Mouse (Mus musculus) midbrain, embryonic 16.5 days (tissue): ENCODE data around the gene Gm20458. TPM values are rescaled to one million over a fixed set of nuclear protein-coding genes. Genes with fewer than 3 reads are reported as not detected.

ENCODE experiments used
- ATAC-seq: fragments of 200-750 bp; cut with Nextera tagmentation; 2 replicates; pipeline ENCODE4 v1.8.0; 2017; ENCODE audit warnings: moderate TSS enrichment
- H3K27ac ChIP-seq: fragments of 300-500 bp; sonication (generic); 2 replicates; pipeline ENCODE4 v1.5.1; 2014; ENCODE audit warnings: mild to moderate bottlenecking, low read length, mixed read lengths
- H3K27me3 ChIP-seq: fragments of 300-500 bp; sonication (generic); 2 replicates; pipeline ENCODE4 v1.6.1; 2014; ENCODE audit warnings: low read depth, low read length, mixed read lengths; ENCODE audit not compliant: control insufficient read depth, insufficient read depth
- H3K36me3 ChIP-seq: fragments of 300-500 bp; sonication (generic); 2 replicates; pipeline ENCODE4 v1.6.1; 2014; ENCODE audit warnings: mild to moderate bottlenecking, low read length, moderate library complexity, mixed read lengths; ENCODE audit not compliant: control insufficient read depth, insufficient read depth
- H3K4me1 ChIP-seq: fragments of 300-500 bp; sonication (generic); 2 replicates; pipeline ENCODE4 v1.6.1; 2014; ENCODE audit warnings: mild to moderate bottlenecking, low read length, mixed read lengths; ENCODE audit not compliant: control insufficient read depth, insufficient read depth
- H3K4me2 ChIP-seq: fragments of 300-500 bp; sonication (generic); 2 replicates; pipeline ENCODE4 v1.6.1; 2014; ENCODE audit warnings: mild to moderate bottlenecking, low read length, mixed read lengths
- H3K4me3 ChIP-seq: fragments of 300-500 bp; sonication (generic); 2 replicates; pipeline ENCODE4 v1.5.1; 2014; ENCODE audit warnings: low read depth, mild to moderate bottlenecking, low read length, moderate library complexity, mixed read lengths
- H3K9ac ChIP-seq: fragments of 300-500 bp; sonication (generic); 2 replicates; pipeline ENCODE4 v1.6.1; 2014; ENCODE audit warnings: low read depth, low read length, mixed read lengths
- H3K9me3 ChIP-seq: fragments of 300-500 bp; sonication (generic); replicated peaks from 2 replicates; pipeline ENCODE4 v1.6.1; 2014; ENCODE audit warnings: mild to moderate bottlenecking, low read length, mixed read lengths; ENCODE audit not compliant: control insufficient read depth, poor library complexity, severe bottlenecking
- WGBS: fragments of 180-500 bp; shearing (Covaris S2); extraction: QIAGEN DNeasy Blood & Tissue Kit; methylation state at CpG from one replicate; pipeline ENCODE4 v1.1.7; 2014; 5-methylcytosine and 5-hydroxymethylcytosine counted together
- polyA plus RNA-seq: library from polyadenylated mRNA; unstranded; fragments of >200 nt; fragmentation: Nextera tagmentation; extraction: Ambion mirVana; gene quantifications from 2 replicates; pipeline ENCODE4 v1.2.1, GENCODE M21; 2015

Gene Gm20458
- polyA plus RNA-seq, 1 experiment from 2014 or later, result 7.5 TPM

- peak within 1 kb of the TSS; percentile 98 for H3K4me2 ChIP-seq
- peaks cover 6% of the 10 kb centered on the region; the same call in 1 of the 2 replicates for H3K4me1 ChIP-seq
- H3K27ac ChIP-seq, result 0 out of 2 replicates have a peak within 1 kb of the TSS, but pooled peaks have one; percentile 28
- no peaks in the 10 kb centered on the region for H3K9me3 ChIP-seq
- 1% methylated on average over 26 of the region's 26 CpGs for WGBS
- no peaks in the 10 kb centered on the region; the same call in 1 of the 2 replicates for H3K36me3 ChIP-seq
- H3K27me3 ChIP-seq, result 0 out of 2 replicates have a peak, but pooled peaks cover 2% of the 10 kb centered on the region
- H3K4me3 ChIP-seq, result peak within 1 kb of the TSS; percentile 74
- peak within 1 kb of the TSS; percentile 74 for H3K9ac ChIP-seq
- peak; percentile 74 for ATAC-seq
Measured at GRCm38 (mm10) chr2:164485681-164486257, 25.0 kb downstream of the Gm20458 start, which contains the start of gene Dbndd2. Dbndd2 (plus strand) TSS chr2:164486106.

GRCm38 (mm10) chr2:164486258-164487114 lies 25.7 kb downstream of the Gm20458 start:
- Histone ChIP-seq H3K4me2 (peak overlapping the region; percentile 98), H3K27me3 (0 out of 2 replicates have a peak, but pooled peaks cover 2% of the 10 kb centered on the region), H3K27ac (0 out of 2 replicates have a peak overlapping the region, but pooled peaks have one; percentile 28), H3K9me3 (no peaks in the 10 kb centered on the region), H3K36me3 (no peaks in the 10 kb centered on the region; the same call in 1 of the 2 replicates), H3K9ac (peak overlapping the region; percentile 74), H3K4me3 (peak overlapping the region; percentile 74), H3K4me1 (peaks cover 6% of the 10 kb centered on the region; the same call in 1 of the 2 replicates)
- under 1% methylated on average over 64 of the region's 90 CpGs for WGBS
- ATAC-seq, result peak; percentile 80

GRCm38 (mm10) chr2:164487115-164487527 lies 26.4 kb downstream of the Gm20458 start:
- H3K9me3 ChIP-seq, result no peaks in the 10 kb centered on the region
- ATAC-seq, result peak; percentile 15; the same call in 1 of the 2 replicates
- no peaks in the 10 kb centered on the region; the same call in 1 of the 2 replicates for H3K36me3 ChIP-seq
- H3K27ac ChIP-seq, result no peak overlapping the region
- peak overlapping the region; percentile 74 for H3K4me3 ChIP-seq
- H3K27me3 ChIP-seq, result 0 out of 2 replicates have a peak, but pooled peaks cover 2% of the 10 kb centered on the region
- peaks cover 6% of the 10 kb centered on the region; the same call in 1 of the 2 replicates for H3K4me1 ChIP-seq
- WGBS, result 12% methylated on average over 11 of the region's 11 CpGs
- H3K9ac ChIP-seq, result peak overlapping the region; percentile 74
- H3K4me2 ChIP-seq, result peak overlapping the region; percentile 98

- no peak overlapping the region for H3K4me3 ChIP-seq
- peak overlapping the region; percentile 98; the same call in 1 of the 2 replicates for H3K4me2 ChIP-seq
- H3K9ac ChIP-seq, result no peak overlapping the region
- peaks cover 6% of the 10 kb centered on the region; the same call in 1 of the 2 replicates for H3K4me1 ChIP-seq
- no peak overlapping the region for H3K27ac ChIP-seq
- WGBS, result 60% methylated on average over 9 of the region's 9 CpGs
- no peaks in the 10 kb centered on the region for H3K9me3 ChIP-seq
- ATAC-seq, result no peak
- H3K27me3 ChIP-seq, result 0 out of 2 replicates have a peak, but pooled peaks cover 2% of the 10 kb centered on the region
- no peaks in the 10 kb centered on the region; the same call in 1 of the 2 replicates for H3K36me3 ChIP-seq
Measured at GRCm38 (mm10) chr2:164487812-164488211, 27.0 kb downstream of the Gm20458 start.

- Histone ChIP-seq H3K27me3 (no peaks in the 10 kb centered on the region), H3K9me3 (no peaks in the 10 kb centered on the region), H3K36me3 (no peaks in the 10 kb centered on the region; the same call in 1 of the 2 replicates), H3K4me3 (no peak overlapping the region), H3K4me2 (no peak overlapping the region), H3K4me1 (peaks cover 9% of the 10 kb centered on the region), H3K9ac (no peak overlapping the region), H3K27ac (no peak overlapping the region)
- ATAC-seq, result no peak
- 45% methylated on average over 2 of the region's 2 CpGs for WGBS
Measured at GRCm38 (mm10) chr2:164494126-164494525, 33.4 kb downstream of the Gm20458 start.

GRCm38 (mm10) chr2:164496331-164496730 lies 35.6 kb downstream of the Gm20458 start:
- 58% methylated on average over 1 of the region's 1 CpGs for WGBS
- ATAC-seq, result no peak
- Histone ChIP-seq H3K27me3 (no peaks in the 10 kb centered on the region), H3K4me1 (peaks cover 9% of the 10 kb centered on the region), H3K4me3 (no peak overlapping the region), H3K27ac (no peak overlapping the region), H3K36me3 (peaks cover 15% of the 10 kb centered on the region), H3K4me2 (peak overlapping the region; percentile 63), H3K9ac (no peak overlapping the region), H3K9me3 (no peaks in the 10 kb centered on the region)

GRCm38 (mm10) chr2:164496847-164497690 lies 36.3 kb downstream of the Gm20458 start, which contains the start of gene Pigt:
Pigt (plus strand) TSS chr2:164497520.
- Histone ChIP-seq H3K36me3 (peaks cover 20% of the 10 kb centered on the region), H3K4me1 (peaks cover 9% of the 10 kb centered on the region), H3K9ac (peak within 1 kb of the TSS; percentile 73), H3K27me3 (no peaks in the 10 kb centered on the region), H3K4me3 (peak within 1 kb of the TSS; percentile 90), H3K27ac (peak within 1 kb of the TSS; percentile 76), H3K9me3 (no peaks in the 10 kb centered on the region), H3K4me2 (peak within 1 kb of the TSS; percentile 94)
- ATAC-seq, result peak; percentile 95
- WGBS, result 4% methylated on average over 43 of the region's 43 CpGs

GRCm38 (mm10) chr2:164497691-164498268 lies 37.0 kb downstream of the Gm20458 start:
- H3K27me3 ChIP-seq, result no peaks in the 10 kb centered on the region
- peak; percentile 64 for ATAC-seq
- H3K4me3 ChIP-seq, result peak overlapping the region; percentile 90
- peaks cover 26% of the 10 kb centered on the region for H3K36me3 ChIP-seq
- H3K9ac ChIP-seq, result peak overlapping the region; percentile 73
- no peaks in the 10 kb centered on the region for H3K9me3 ChIP-seq
- peak overlapping the region; percentile 94 for H3K4me2 ChIP-seq
- 5% methylated on average over 21 of the region's 21 CpGs for WGBS
- H3K27ac ChIP-seq, result peak overlapping the region; percentile 54; the same call in 1 of the 2 replicates
- peaks cover 9% of the 10 kb centered on the region for H3K4me1 ChIP-seq
